Mouse (Mus musculus) megakaryocyte, embryonic 14.5 days (primary cell): Measurements from ENCODE around the gene Cypt3.

Experiments used
- FLI1 ChIP-seq: IDR thresholded peaks from 2 replicates; pipeline ENCODE4 v1.6.1; 2012; ENCODE audit warnings: low read length, inconsistent platforms, mixed read lengths
- GATA1 ChIP-seq: IDR thresholded peaks from 3 replicates; pipeline ENCODE4 v1.6.1; 2012; ENCODE audit warnings: mixed read lengths, low read length, inconsistent platforms, borderline replicate concordance

DNA sequence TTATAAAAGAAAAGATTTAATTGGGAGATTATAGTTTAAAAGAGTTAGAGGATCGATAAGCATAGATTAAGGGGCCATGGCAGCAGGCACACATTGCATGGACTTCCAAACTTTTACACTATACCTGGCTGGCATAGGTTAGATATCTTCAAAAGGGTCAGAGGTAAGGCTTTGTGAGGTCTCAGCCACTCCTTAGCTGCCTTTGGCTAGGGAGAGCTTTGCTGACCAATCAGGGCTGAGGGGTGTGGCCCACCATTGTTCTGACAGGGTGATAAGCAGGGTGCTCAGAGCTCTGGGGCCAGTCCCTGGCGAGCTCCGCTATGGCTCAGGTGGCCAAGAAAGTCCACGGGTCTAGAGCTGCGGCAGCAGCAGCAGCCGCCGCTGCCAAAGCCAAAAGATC is at the start of gene Cypt3:
- TF ChIP-seq GATA1 (no peak), FLI1 (no peak)
